Comparison of ENCODE assay signal across 9 mouse cellular contexts in the genomic region with DNA sequence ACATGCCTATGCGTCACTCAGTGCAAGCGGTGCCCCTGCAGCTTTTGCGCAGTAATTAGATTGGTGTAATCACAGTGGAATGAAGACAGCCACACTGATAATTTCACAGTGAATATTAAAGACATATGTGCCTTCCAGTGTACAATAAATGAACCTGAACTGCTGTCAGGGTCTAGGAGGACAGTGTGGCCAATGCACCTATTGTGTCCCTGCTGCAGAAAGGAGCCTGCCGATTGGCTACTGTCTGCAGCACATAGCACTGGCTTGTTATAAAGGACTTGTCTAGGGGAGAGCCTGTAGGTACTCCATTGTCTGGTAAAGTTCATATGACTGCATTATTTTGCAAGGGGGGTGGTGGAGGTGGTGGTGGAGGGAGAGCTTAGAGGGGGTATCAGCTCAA.
DNase-seq lines count a peak whose midpoint lies in the region; ATAC-seq lines count a peak whose summit lies in the region.
"Had no signal": no experiment of that assay in that cellular context is flagged by ENCODE, and none has a peak within 500 bp of the region (broad histone marks: within the 10 kb centered on the region; RNA-seq: fewer than 3 reads in every experiment).

No protein-coding gene starts in this region.

- no peaks in the 10 kb centered on the region for H3K27me3 ChIP-seq in heart, embryonic 13.5 days (replicated peaks)
- no peaks in the 10 kb centered on the region for H3K27me3 ChIP-seq in forebrain, embryonic 16.5 days (replicated peaks; ENCODE audit: control insufficient read depth, insufficient read depth, low read length)
- H3K27me3 ChIP-seq in heart, embryonic 12.5 days (replicated peaks), result no peaks in the 10 kb centered on the region

- H3K4me1 ChIP-seq in heart, embryonic 13.5 days, result peaks cover 13% of the 10 kb centered on the region
- peaks cover 16% of the 10 kb centered on the region for H3K4me1 ChIP-seq in forebrain, embryonic 16.5 days (replicated peaks; ENCODE audit: control insufficient read depth, insufficient read depth, low read length)
- H3K4me1 ChIP-seq in heart, embryonic 12.5 days (replicated peaks), result 0 out of 2 replicates have a peak, but pooled peaks cover 4% of the 10 kb centered on the region

- DNase-seq in heart, adult 8-10 months (ENCODE audit: low spot score), result no peak
- peak; percentile 23 to 40 for DNase-seq in layer of hippocampus, postnatal 25 days (ENCODE audit: extremely low spot score in 1 of 2, low spot score in 1 of 2)
- peak; percentile 50 to 68 for DNase-seq in right cerebral cortex, adult 2 months (ENCODE audit: low spot score in 2 of 2)
- DNase-seq in ovary, postnatal 36 days (ENCODE audit: low spot score), result no peak
- DNase-seq in spleen, postnatal 14 days (ENCODE audit: low spot score in 2 of 2), result no peak

- no peaks in the 10 kb centered on the region for H3K9me3 ChIP-seq in heart, embryonic 13.5 days
- H3K9me3 ChIP-seq in forebrain, embryonic 16.5 days (ENCODE audit: control insufficient read depth, low read length), result no peaks in the 10 kb centered on the region
- H3K9me3 ChIP-seq in heart, embryonic 12.5 days (replicated peaks), result no peaks in the 10 kb centered on the region

- H3K36me3 ChIP-seq in heart, embryonic 13.5 days, result no peaks in the 10 kb centered on the region
- H3K36me3 ChIP-seq in forebrain, embryonic 16.5 days (ENCODE audit: control insufficient read depth, insufficient read depth), result no peaks in the 10 kb centered on the region
- H3K36me3 ChIP-seq in heart, embryonic 12.5 days, result no peaks in the 10 kb centered on the region

- peak overlapping the region; percentile 64 for H3K4me2 ChIP-seq in heart, embryonic 13.5 days
- peak overlapping the region; percentile 59 for H3K4me2 ChIP-seq in forebrain, embryonic 16.5 days (ENCODE audit: low read length)
- H3K4me2 ChIP-seq in heart, embryonic 12.5 days, result no peak overlapping the region

- no peak overlapping the region for H3K4me3 ChIP-seq in heart, embryonic 13.5 days
- H3K4me3 ChIP-seq in forebrain, embryonic 16.5 days (replicated peaks; ENCODE audit: low read length), result peak overlapping the region; percentile 39
- H3K4me3 ChIP-seq in heart, embryonic 12.5 days, result no peak overlapping the region

- ATAC-seq in heart, embryonic 13.5 days (ENCODE audit: extremely low read depth, insufficient number of reproducible peaks, low FRiP score, low TSS enrichment), result no peak
- peak; percentile 64 for ATAC-seq in forebrain, embryonic 16.5 days
- no peak for ATAC-seq in heart, embryonic 12.5 days (ENCODE audit: insufficient number of reproducible peaks, low FRiP score)

- H3K9ac ChIP-seq in heart, embryonic 13.5 days, result no peak overlapping the region
- peak overlapping the region; percentile 63 for H3K9ac ChIP-seq in forebrain, embryonic 16.5 days (replicated peaks; ENCODE audit: low read depth, low read length)
- no peak overlapping the region for H3K9ac ChIP-seq in heart, embryonic 12.5 days

- no peak overlapping the region for H3K27ac ChIP-seq in heart, embryonic 13.5 days (replicated peaks)
- H3K27ac ChIP-seq in forebrain, embryonic 16.5 days (ENCODE audit: low read length), result peak overlapping the region; percentile 97
- H3K27ac ChIP-seq in heart, embryonic 12.5 days (ENCODE audit: poor library complexity, severe bottlenecking), result no peak overlapping the region
- H3K27ac ChIP-seq: kidney, postnatal 0 days had no signal

- WGBS in heart, embryonic 13.5 days, result 88% methylated on average over 4 of the region's 4 CpGs
- 1% methylated on average over 4 of the region's 4 CpGs for WGBS in forebrain, embryonic 16.5 days
- WGBS in heart, embryonic 12.5 days, result 78% methylated on average over 4 of the region's 4 CpGs

Comparison
In these comparisons a context has a peak if more than half of its experiments do, and no peak if none do; other contexts are left out.
1. DNase-seq: peak in layer of hippocampus, postnatal 25 days (2 of 2) and right cerebral cortex, adult 2 months (2 of 2); none in heart, adult 8-10 months (single experiment), ovary, postnatal 36 days (single experiment) and spleen, postnatal 14 days (0 of 2).